Mouse (Mus musculus): ENCODE data around the gene Kcnk10.

DNA sequence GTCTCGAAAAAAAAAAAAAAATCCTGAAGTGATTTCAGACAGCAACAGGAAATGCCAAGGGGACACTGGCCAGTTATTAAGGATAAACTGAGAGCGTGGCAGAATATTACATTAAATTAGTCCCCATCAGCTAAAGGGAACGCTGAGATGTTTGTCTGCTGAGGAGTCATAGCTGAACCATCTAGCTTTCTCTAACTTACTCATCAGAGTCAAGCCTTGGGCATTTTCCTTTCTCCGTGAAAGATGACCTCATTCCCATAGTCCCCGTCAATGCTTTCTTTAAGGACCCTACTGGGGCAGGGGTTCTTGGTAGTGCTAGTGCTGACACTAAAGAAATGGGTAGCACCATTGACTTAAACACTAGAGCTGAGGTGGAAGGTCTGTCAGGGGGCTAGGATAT is 106.9 kb downstream of the Kcnk10 start:
- no peak for TF ChIP-seq CTCF (conservative IDR thresholded peaks at IDR 0.05; ENCODE audit: low read length)
- no peak for TF ChIP-seq NANOG (IDR thresholded peaks at IDR 0.05; ENCODE audit: borderline replicate concordance, low read length)
